Mouse (Mus musculus): ENCODE results near the gene Nfatc4. TPM values are rescaled to one million over a fixed set of nuclear protein-coding genes. Genes with fewer than 3 reads are reported as not detected.

The Nfatc4 gene
- polyA plus RNA-seq, 1 experiment = 0.58 TPM

DNA sequence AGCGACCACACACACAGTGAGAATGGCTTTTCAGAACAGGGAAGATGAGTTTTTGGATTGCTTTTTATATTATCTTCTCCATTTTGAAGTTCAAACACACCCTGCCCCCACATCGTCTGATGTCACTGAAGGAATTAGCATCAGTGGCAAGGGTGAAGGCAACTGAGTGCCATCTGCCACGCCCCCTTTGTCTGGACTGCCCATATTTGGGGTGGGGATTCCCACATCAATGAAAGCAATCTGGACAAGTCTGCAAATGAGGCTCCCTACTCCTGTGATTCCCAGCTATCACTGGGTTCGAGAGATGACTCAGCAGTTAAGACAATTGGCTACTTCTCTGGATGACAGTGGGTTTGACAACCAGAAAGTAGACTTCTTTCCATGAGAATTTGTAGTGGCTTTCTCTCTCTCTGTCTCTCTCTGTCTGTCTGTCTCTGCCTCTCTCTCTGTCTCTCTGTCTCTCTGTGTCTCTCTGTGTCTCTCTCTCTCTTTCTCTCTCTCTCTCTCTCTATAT lies 18.0 kb downstream of the Nfatc4 start:
- Histone ChIP-seq H3K4me1 (ENCODE audit: control insufficient read depth, insufficient read depth, low read length) (no peaks in the 10 kb centered on the region), H3K27ac (ENCODE audit: control insufficient read depth, insufficient read depth, low read depth, low read length) (no peak overlapping the region), H3K4me3 (ENCODE audit: control insufficient read depth, low read depth, low read length) (no peak overlapping the region), H3K36me3 (ENCODE audit: control insufficient read depth, insufficient read depth, low read length) (no peaks in the 10 kb centered on the region), H3K27me3 (ENCODE audit: control insufficient read depth, insufficient read depth, low read length) (no peaks in the 10 kb centered on the region)
- TF ChIP-seq CTCF (IDR thresholded peaks at IDR 0.05; ENCODE audit: control insufficient read depth, insufficient read depth, insufficient replicate concordance, low read depth, low read length) (no peak), POLR2A (IDR thresholded peaks at IDR 0.05; ENCODE audit: control insufficient read depth, low read depth, low read length) (no peak)

- TF ChIP-seq CTCF (IDR thresholded peaks at IDR 0.05; ENCODE audit: control insufficient read depth, insufficient read depth, insufficient replicate concordance, low read depth, low read length) (no peak), POLR2A (IDR thresholded peaks at IDR 0.05; ENCODE audit: control insufficient read depth, low read depth, low read length) (no peak)
- H3K4me3 ChIP-seq (ENCODE audit: control insufficient read depth, low read depth, low read length) = no peak overlapping the region
- H3K27me3 ChIP-seq (ENCODE audit: control insufficient read depth, insufficient read depth, low read length) = no peaks in the 10 kb centered on the region
- no peak overlapping the region for H3K27ac ChIP-seq (ENCODE audit: control insufficient read depth, insufficient read depth, low read depth, low read length)
- H3K36me3 ChIP-seq (ENCODE audit: control insufficient read depth, insufficient read depth, low read length) = no peaks in the 10 kb centered on the region
- no peaks in the 10 kb centered on the region for H3K4me1 ChIP-seq (ENCODE audit: control insufficient read depth, insufficient read depth, low read length)
Measured at GRCm38 (mm10) chr14:55842794-55843193, 19.9 kb downstream of the Nfatc4 start.

- TF ChIP-seq POLR2A (IDR thresholded peaks at IDR 0.05; ENCODE audit: control insufficient read depth, low read depth, low read length) (no peak), CTCF (IDR thresholded peaks at IDR 0.05; ENCODE audit: control insufficient read depth, insufficient read depth, insufficient replicate concordance, low read depth, low read length) (no peak)
- no peak overlapping the region for H3K27ac ChIP-seq (ENCODE audit: control insufficient read depth, insufficient read depth, low read depth, low read length)
Measured at GRCm38 (mm10) chr14:55845506-55846294, 22.8 kb downstream of the Nfatc4 start.

GRCm38 (mm10) chr14:55850885-55851284 lies 27.9 kb downstream of the Nfatc4 start:
- peaks cover 12% of the 10 kb centered on the region for H3K4me1 ChIP-seq (ENCODE audit: control insufficient read depth, insufficient read depth, low read length)
- no peaks in the 10 kb centered on the region for H3K36me3 ChIP-seq (ENCODE audit: control insufficient read depth, insufficient read depth, low read length)
- no peak overlapping the region for H3K27ac ChIP-seq (ENCODE audit: control insufficient read depth, insufficient read depth, low read depth, low read length)
- TF ChIP-seq CTCF (IDR thresholded peaks at IDR 0.05; ENCODE audit: control insufficient read depth, insufficient read depth, insufficient replicate concordance, low read depth, low read length) = no peak
- no peaks in the 10 kb centered on the region for H3K27me3 ChIP-seq (ENCODE audit: control insufficient read depth, insufficient read depth, low read length)
- no peak overlapping the region for H3K4me3 ChIP-seq (ENCODE audit: control insufficient read depth, low read depth, low read length)

More at GRCm38 (mm10) chr14:55845506-55846294, 22.8 kb downstream of the Nfatc4 start:
- Histone ChIP-seq H3K4me3 (ENCODE audit: control insufficient read depth, low read depth, low read length) (no peak overlapping the region), H3K27me3 (ENCODE audit: control insufficient read depth, insufficient read depth, low read length) (no peaks in the 10 kb centered on the region), H3K36me3 (ENCODE audit: control insufficient read depth, insufficient read depth, low read length) (no peaks in the 10 kb centered on the region), H3K4me1 (ENCODE audit: control insufficient read depth, insufficient read depth, low read length) (no peaks in the 10 kb centered on the region)

DNA sequence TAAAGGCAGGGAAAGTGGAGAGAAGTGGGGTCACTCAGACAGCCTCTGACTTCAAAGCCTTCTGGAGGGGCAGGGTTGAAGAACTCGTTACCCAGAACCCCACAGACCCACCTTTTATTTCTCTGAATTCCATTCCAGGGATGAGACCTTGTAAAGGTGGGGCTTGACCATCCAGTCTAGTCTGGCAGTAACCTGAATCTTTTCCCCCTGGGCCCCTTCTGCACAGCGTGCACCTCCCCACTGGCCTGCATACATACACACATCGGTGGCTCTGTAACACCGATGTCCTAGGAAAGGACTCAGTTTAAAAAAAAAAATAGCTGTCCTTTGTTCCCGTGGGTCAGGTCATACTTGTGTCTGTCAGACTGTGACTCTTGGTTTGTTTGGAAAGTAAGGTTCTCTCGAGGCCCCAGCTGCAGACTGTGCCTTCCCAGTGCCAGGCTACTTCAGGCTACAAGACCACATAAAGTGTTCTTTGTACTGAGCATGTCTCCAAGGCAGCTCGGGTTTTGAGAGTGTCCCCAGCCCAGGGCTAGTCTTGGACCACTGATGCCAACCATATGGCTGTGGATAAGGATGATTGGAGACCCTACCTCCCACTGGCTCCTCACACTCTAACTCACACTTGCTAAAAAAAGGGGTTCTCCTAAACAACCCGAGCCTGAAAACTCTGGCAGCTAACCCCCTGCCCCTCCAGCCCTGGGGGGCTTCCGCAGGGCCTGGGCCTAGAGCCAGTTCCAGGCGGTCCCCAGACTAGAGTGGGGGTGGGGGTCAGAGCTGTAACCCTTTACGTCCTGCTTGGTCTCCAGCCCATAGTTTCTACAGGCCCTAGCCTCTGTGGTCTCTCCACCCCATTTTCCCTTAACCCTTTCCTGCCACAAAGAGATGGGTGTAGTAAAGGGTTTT lies 30.0 kb downstream of the Nfatc4 start:
- no peak for TF ChIP-seq CTCF (IDR thresholded peaks at IDR 0.05; ENCODE audit: control insufficient read depth, insufficient read depth, insufficient replicate concordance, low read depth, low read length)
- TF ChIP-seq POLR2A (IDR thresholded peaks at IDR 0.05; ENCODE audit: control insufficient read depth, low read depth, low read length) = no peak
- Histone ChIP-seq H3K27me3 (ENCODE audit: control insufficient read depth, insufficient read depth, low read length) (no peaks in the 10 kb centered on the region), H3K27ac (ENCODE audit: control insufficient read depth, insufficient read depth, low read depth, low read length) (no peak overlapping the region), H3K4me3 (ENCODE audit: control insufficient read depth, low read depth, low read length) (no peak overlapping the region), H3K36me3 (ENCODE audit: control insufficient read depth, insufficient read depth, low read length) (no peaks in the 10 kb centered on the region), H3K4me1 (ENCODE audit: control insufficient read depth, insufficient read depth, low read length) (peaks cover 12% of the 10 kb centered on the region)

GRCm38 (mm10) chr14:55853621-55854285 lies 30.8 kb downstream of the Nfatc4 start, which contains the start of gene Nynrin:
Nynrin (plus strand) TSS chr14:55854010.
- no peaks in the 10 kb centered on the region for H3K36me3 ChIP-seq (ENCODE audit: control insufficient read depth, insufficient read depth, low read length)
- TF ChIP-seq CTCF (IDR thresholded peaks at IDR 0.05; ENCODE audit: control insufficient read depth, insufficient read depth, insufficient replicate concordance, low read depth, low read length) (no peak), POLR2A (IDR thresholded peaks at IDR 0.05; ENCODE audit: control insufficient read depth, low read depth, low read length) (no peak)
- peaks cover 12% of the 10 kb centered on the region for H3K4me1 ChIP-seq (ENCODE audit: control insufficient read depth, insufficient read depth, low read length)

More at GRCm38 (mm10) chr14:55853621-55854285, 30.8 kb downstream of the Nfatc4 start, which contains the start of gene Nynrin:
- Histone ChIP-seq H3K4me3 (ENCODE audit: control insufficient read depth, low read depth, low read length) (peak within 1 kb of the TSS; percentile 55), H3K27me3 (ENCODE audit: control insufficient read depth, insufficient read depth, low read length) (no peaks in the 10 kb centered on the region), H3K27ac (ENCODE audit: control insufficient read depth, insufficient read depth, low read depth, low read length) (peak within 1 kb of the TSS; percentile 10; the same call in 1 of the 2 replicates)
